Mouse (Mus musculus): Measurements from ENCODE around the gene 1700020L24Rik. TPM values are rescaled to one million over a fixed set of nuclear protein-coding genes. Genes with fewer than 3 reads are reported as not detected.

The 1700020L24Rik gene
- total and polyA plus RNA-seq, 3 experiments, result not detected

GRCm38 (mm10) chr11:83472324-83473234, 35.1 kb downstream of the 1700020L24Rik start, which contains the start of gene Taf15:
Taf15 (plus strand) TSS chr11:83473086.
- peaks cover 22% of the 10 kb centered on the region for H3K4me1 ChIP-seq (ENCODE audit: insufficient read depth, low read depth, low read length)
- H3K36me3 ChIP-seq (replicated peaks), result peaks cover 15% of the 10 kb centered on the region
- H3K4me3 ChIP-seq (ENCODE audit: low read depth, low read length), result peak within 1 kb of the TSS; percentile 88
- no peak for TF ChIP-seq POLR2AphosphoS5 (IDR thresholded peaks at IDR 0.05; ENCODE audit: insufficient replicate concordance, low read depth, low read length)
- no peak for TF ChIP-seq TAL1 (conservative IDR thresholded peaks at IDR 0.05; ENCODE audit: low read depth, low read length)
- TF ChIP-seq GATA2 (IDR thresholded peaks at IDR 0.05; ENCODE audit: borderline replicate concordance, low read depth, low read length), result no peak
- no peak for TF ChIP-seq CTCF (IDR thresholded peaks at IDR 0.05; ENCODE audit: low read depth, low read length)
- TF ChIP-seq GATA1 (IDR thresholded peaks at IDR 0.05; ENCODE audit: borderline replicate concordance, low read length), result no peak
- peaks cover 7% of the 10 kb centered on the region; the same call in 1 of the 2 replicates for H3K27me3 ChIP-seq (ENCODE audit: insufficient read depth, low read length)
- ATAC-seq (ENCODE audit: extremely low read depth, insufficient number of reproducible peaks, low FRiP score, poor library complexity, severe bottlenecking) (peak; percentile 95), DNase-seq (ENCODE audit: low spot score) (peak; percentile 89)
- no peaks in the 10 kb centered on the region for H3K9me3 ChIP-seq (replicated peaks)

DNA sequence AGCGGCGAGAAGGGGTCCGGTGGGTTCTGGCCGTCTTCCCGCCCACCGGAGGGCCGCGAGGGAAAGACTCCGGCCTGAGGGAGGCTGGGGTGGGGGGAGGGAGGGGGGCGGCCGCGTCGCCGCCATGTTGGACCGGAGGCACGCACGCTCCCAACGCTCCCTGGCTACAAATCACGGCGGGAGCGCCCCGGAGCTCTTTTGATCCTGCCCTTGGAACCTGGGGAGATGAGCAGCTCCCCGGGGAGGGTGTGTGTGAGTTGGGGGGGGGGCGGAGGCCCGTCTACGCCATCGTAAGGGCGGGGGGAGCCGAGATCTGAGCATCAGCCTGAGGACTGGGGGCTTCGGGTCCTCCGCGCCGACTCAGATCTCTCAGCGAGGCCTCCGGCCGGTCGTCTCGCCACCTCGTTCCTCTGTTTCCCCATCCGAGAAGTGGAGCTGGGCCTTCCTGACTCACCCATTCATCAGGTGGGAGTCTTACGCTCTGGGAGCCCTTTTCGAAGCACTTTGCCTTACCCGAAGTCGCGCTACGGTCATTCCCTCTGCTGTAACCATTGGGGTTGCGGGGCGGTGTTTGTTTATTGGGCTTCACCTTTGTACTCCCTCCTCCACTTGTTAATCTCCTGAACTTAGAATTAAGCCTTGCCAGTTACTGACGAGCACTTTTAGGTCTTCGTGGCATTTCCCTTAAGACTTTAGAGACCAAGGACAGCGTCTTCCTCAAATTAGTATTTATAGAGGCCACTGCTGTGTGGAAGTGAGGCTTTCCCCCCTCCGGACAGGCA, 35.9 kb downstream of the 1700020L24Rik start:
- Histone ChIP-seq H3K4me3 (ENCODE audit: low read depth, low read length) (peak overlapping the region; percentile 88), H3K9me3 (replicated peaks) (no peaks in the 10 kb centered on the region), H3K27me3 (ENCODE audit: insufficient read depth, low read length) (peaks cover 2% of the 10 kb centered on the region; the same call in 1 of the 2 replicates), H3K36me3 (replicated peaks) (peaks cover 21% of the 10 kb centered on the region), H3K4me1 (ENCODE audit: insufficient read depth, low read depth, low read length) (peaks cover 24% of the 10 kb centered on the region)
- DNase-seq (ENCODE audit: low spot score) (peak; percentile 21), ATAC-seq (ENCODE audit: extremely low read depth, insufficient number of reproducible peaks, low FRiP score, poor library complexity, severe bottlenecking) (no peak)
- no peak for TF ChIP-seq TAL1 (conservative IDR thresholded peaks at IDR 0.05; ENCODE audit: low read depth, low read length)
- TF ChIP-seq POLR2AphosphoS5 (IDR thresholded peaks at IDR 0.05; ENCODE audit: insufficient replicate concordance, low read depth, low read length), result no peak

Other genes starting within 250 kb of the 1700020L24Rik start
- not detected in 2 replicates for gene Slfn3, start 246.3 kb upstream of the 1700020L24Rik start, total RNA-seq (2014; fragmentation: Nextera tagmentation)
- gene Slfn3, start 246.3 kb upstream of the 1700020L24Rik start, total RNA-seq (2017), result 0.12 and 0.16 TPM in 2 replicates
- not detected in 2 replicates for gene Slfn3, start 246.3 kb upstream of the 1700020L24Rik start, polyA plus RNA-seq (2012)
- gene Slfn14, start 151.0 kb upstream of the 1700020L24Rik start, total RNA-seq (2014; fragmentation: Nextera tagmentation), result 9.4 and 25.5 TPM in 2 replicates
- 1.8 and 2.1 TPM in 2 replicates for gene Slfn14, start 151.0 kb upstream of the 1700020L24Rik start, total RNA-seq (2017)
- gene Slfn14, start 151.0 kb upstream of the 1700020L24Rik start, polyA plus RNA-seq (2012), result 0.10 and 0.17 TPM in 2 replicates
- 92.6 and 113 TPM in 2 replicates for gene Ap2b1, start 138.7 kb upstream of the 1700020L24Rik start, total RNA-seq (2014; fragmentation: Nextera tagmentation)
- 68.5 and 76.5 TPM in 2 replicates for gene Ap2b1, start 138.7 kb upstream of the 1700020L24Rik start, total RNA-seq (2017)
- gene Ap2b1, start 138.7 kb upstream of the 1700020L24Rik start, polyA plus RNA-seq (2012), result 17.5 and 17.8 TPM in 2 replicates
- 6.8 and 8.6 TPM in 2 replicates for gene Pex12, start 135.1 kb upstream of the 1700020L24Rik start, total RNA-seq (2014; fragmentation: Nextera tagmentation)
- 7.1 and 8.7 TPM in 2 replicates for gene Pex12, start 135.1 kb upstream of the 1700020L24Rik start, total RNA-seq (2017)
- gene Pex12, start 135.1 kb upstream of the 1700020L24Rik start, polyA plus RNA-seq (2012), result 2.7 and 3.0 TPM in 2 replicates
- gene Rasl10b, start 28.5 kb upstream of the 1700020L24Rik start, total RNA-seq (2014; fragmentation: Nextera tagmentation), result not detected in 2 replicates
- gene Rasl10b, start 28.5 kb upstream of the 1700020L24Rik start, total RNA-seq (2017), result 0.06 TPM in 1 of 2 replicates, not detected in the other
- 0.04 and 0.09 TPM in 2 replicates for gene Rasl10b, start 28.5 kb upstream of the 1700020L24Rik start, polyA plus RNA-seq (2012)
- not detected in 2 replicates for gene Gas2l2, start 8.2 kb upstream of the 1700020L24Rik start, total RNA-seq (2014; fragmentation: Nextera tagmentation)
- 0.05 and 0.06 TPM in 2 replicates for gene Gas2l2, start 8.2 kb upstream of the 1700020L24Rik start, total RNA-seq (2017)
- gene Gas2l2, start 8.2 kb upstream of the 1700020L24Rik start, polyA plus RNA-seq (2012), result not detected in 2 replicates
- not detected in 2 replicates for gene Mmp28, start 25.4 kb downstream of the 1700020L24Rik start, total RNA-seq (2014; fragmentation: Nextera tagmentation)
- 0.06 and 0.11 TPM in 2 replicates for gene Mmp28, start 25.4 kb downstream of the 1700020L24Rik start, total RNA-seq (2017)
- gene Mmp28, start 25.4 kb downstream of the 1700020L24Rik start, polyA plus RNA-seq (2012), result not detected in 2 replicates
- 99.5 and 106 TPM in 2 replicates for gene Taf15, start 35.4 kb downstream of the 1700020L24Rik start, total RNA-seq (2014; fragmentation: Nextera tagmentation)
- 22.7 and 29.9 TPM in 2 replicates for gene Taf15, start 35.4 kb downstream of the 1700020L24Rik start, total RNA-seq (2017)
- gene Taf15, start 35.4 kb downstream of the 1700020L24Rik start, polyA plus RNA-seq (2012), result 41.8 and 47.1 TPM in 2 replicates
- not detected in 2 replicates for gene Heatr9, start 84.5 kb downstream of the 1700020L24Rik start, total RNA-seq (2014; fragmentation: Nextera tagmentation)
- not detected in 2 replicates for gene Heatr9, start 84.5 kb downstream of the 1700020L24Rik start, total RNA-seq (2017)
- not detected in 2 replicates for gene Heatr9, start 84.5 kb downstream of the 1700020L24Rik start, polyA plus RNA-seq (2012)
- 3.1 TPM in 1 of 2 replicates, not detected in the other for gene Ccl5, start 92.8 kb downstream of the 1700020L24Rik start, total RNA-seq (2014; fragmentation: Nextera tagmentation)
- 0.29 TPM in 1 of 2 replicates, not detected in the other for gene Ccl5, start 92.8 kb downstream of the 1700020L24Rik start, total RNA-seq (2017)
- gene Ccl5, start 92.8 kb downstream of the 1700020L24Rik start, polyA plus RNA-seq (2012), result not detected in 2 replicates
- 4.4 and 11.6 TPM in 2 replicates for gene Ccl9, start 141.0 kb downstream of the 1700020L24Rik start, total RNA-seq (2014; fragmentation: Nextera tagmentation)
- 2.0 and 3.4 TPM in 2 replicates for gene Ccl9, start 141.0 kb downstream of the 1700020L24Rik start, total RNA-seq (2017)
- 0.09 and 0.13 TPM in 2 replicates for gene Ccl9, start 141.0 kb downstream of the 1700020L24Rik start, polyA plus RNA-seq (2012)
- gene Ccl6, start 155.4 kb downstream of the 1700020L24Rik start, total RNA-seq (2014; fragmentation: Nextera tagmentation), result 1.2 TPM in 1 of 2 replicates, not detected in the other
- 0.33 and 0.70 TPM in 2 replicates for gene Ccl6, start 155.4 kb downstream of the 1700020L24Rik start, total RNA-seq (2017)
- 0.13 and 0.22 TPM in 2 replicates for gene Ccl6, start 155.4 kb downstream of the 1700020L24Rik start, polyA plus RNA-seq (2012)
- not detected in 2 replicates for gene Rpl9-ps1, start 207.9 kb downstream of the 1700020L24Rik start, total RNA-seq (2014; fragmentation: Nextera tagmentation)
- gene Rpl9-ps1, start 207.9 kb downstream of the 1700020L24Rik start, total RNA-seq (2017), result not detected in 2 replicates
- gene Rpl9-ps1, start 207.9 kb downstream of the 1700020L24Rik start, polyA plus RNA-seq (2012), result not detected in 2 replicates
- gene Ccl3, start 211.7 kb downstream of the 1700020L24Rik start, total RNA-seq (2014; fragmentation: Nextera tagmentation), result not detected in 2 replicates
- 2.0 and 2.7 TPM in 2 replicates for gene Ccl3, start 211.7 kb downstream of the 1700020L24Rik start, total RNA-seq (2017)
- not detected in 2 replicates for gene Ccl3, start 211.7 kb downstream of the 1700020L24Rik start, polyA plus RNA-seq (2012)
- gene Ccl4, start 224.9 kb downstream of the 1700020L24Rik start, total RNA-seq (2014; fragmentation: Nextera tagmentation), result not detected in 2 replicates
- gene Ccl4, start 224.9 kb downstream of the 1700020L24Rik start, total RNA-seq (2017), result 0.38 TPM in 1 of 2 replicates, not detected in the other
- not detected in 2 replicates for gene Ccl4, start 224.9 kb downstream of the 1700020L24Rik start, polyA plus RNA-seq (2012)

All from G1E (cell line).